Mouse (Mus musculus): ENCODE data around the gene Nfkbib. TPM values are rescaled to one million over a fixed set of nuclear protein-coding genes. Genes with fewer than 3 reads are reported as not detected.

The Nfkbib gene
- total RNA-seq (2021), result 10 to 100 TPM; 27.1 to 31.3 TPM
- long read RNA-seq, experiment 1, transcript Nfkbib-202 (6 exons, 1,243 nt), result major isoform, 34 of 45 reads
- long read RNA-seq, experiment 1, partial matches to known transcripts, result 10 of 45 reads
- long read RNA-seq, experiment 1, other reads (novel, unspliced or antisense), result 1 of 45 reads
- long read RNA-seq, experiment 2, transcript Nfkbib-202 (6 exons, 1,243 nt), result major isoform, 52 of 58 reads
- long read RNA-seq, experiment 2, partial matches to known transcripts, result 6 of 58 reads
- long read RNA-seq, experiment 2, other reads (novel, unspliced or antisense), result 0 of 58 reads

- TF ChIP-seq CTCF (IDR thresholded peaks at IDR 0.05), result no peak
- peak within 1 kb of the TSS; percentile 97 for H3K27ac ChIP-seq
- DNase-seq, result no peak
- intact Hi-C loops (cut with DNase I), result loop anchor here (10.0 kb wide), 1 partner anchor 407 kb away; the partner anchor contains the start of genes Ggn and Spred3
- H3K4me3 ChIP-seq, result peak within 1 kb of the TSS; percentile 91
These were observed at the start of gene Nfkbib for GRCm38 (mm10) chr7:28767462-28767965. Gene Nfkbib, minus strand, starts transcription at chr7:28767512.

- Histone ChIP-seq H3K27ac (no peak overlapping the region), H3K4me3 (no peak overlapping the region)
- no peak for TF ChIP-seq CTCF (IDR thresholded peaks at IDR 0.05)
- no peak for DNase-seq
- intact Hi-C loops (cut with DNase I), result no loop called here
These were observed 49.6 kb upstream of the Nfkbib start for GRCm38 (mm10) chr7:28816920-28817319.

- intact Hi-C loops (cut with DNase I), result no loop called here
- no peak for TF ChIP-seq CTCF (IDR thresholded peaks at IDR 0.05)
- no peak for DNase-seq
- 0 out of 2 replicates have a peak overlapping the region, but pooled peaks have one; percentile 15 for H3K4me3 ChIP-seq
- H3K27ac ChIP-seq, result 0 out of 2 replicates have a peak overlapping the region, but pooled peaks have one; percentile 16
These were observed 48.9 kb upstream of the Nfkbib start for GRCm38 (mm10) chr7:28816201-28816600.

- Histone ChIP-seq H3K27ac (no peak overlapping the region), H3K4me3 (no peak overlapping the region)
- intact Hi-C loops (cut with DNase I), result no loop called here
- DNase-seq, result no peak
- TF ChIP-seq CTCF (IDR thresholded peaks at IDR 0.05), result no peak
These were observed 47.9 kb upstream of the Nfkbib start for GRCm38 (mm10) chr7:28815230-28815629.

DNA sequence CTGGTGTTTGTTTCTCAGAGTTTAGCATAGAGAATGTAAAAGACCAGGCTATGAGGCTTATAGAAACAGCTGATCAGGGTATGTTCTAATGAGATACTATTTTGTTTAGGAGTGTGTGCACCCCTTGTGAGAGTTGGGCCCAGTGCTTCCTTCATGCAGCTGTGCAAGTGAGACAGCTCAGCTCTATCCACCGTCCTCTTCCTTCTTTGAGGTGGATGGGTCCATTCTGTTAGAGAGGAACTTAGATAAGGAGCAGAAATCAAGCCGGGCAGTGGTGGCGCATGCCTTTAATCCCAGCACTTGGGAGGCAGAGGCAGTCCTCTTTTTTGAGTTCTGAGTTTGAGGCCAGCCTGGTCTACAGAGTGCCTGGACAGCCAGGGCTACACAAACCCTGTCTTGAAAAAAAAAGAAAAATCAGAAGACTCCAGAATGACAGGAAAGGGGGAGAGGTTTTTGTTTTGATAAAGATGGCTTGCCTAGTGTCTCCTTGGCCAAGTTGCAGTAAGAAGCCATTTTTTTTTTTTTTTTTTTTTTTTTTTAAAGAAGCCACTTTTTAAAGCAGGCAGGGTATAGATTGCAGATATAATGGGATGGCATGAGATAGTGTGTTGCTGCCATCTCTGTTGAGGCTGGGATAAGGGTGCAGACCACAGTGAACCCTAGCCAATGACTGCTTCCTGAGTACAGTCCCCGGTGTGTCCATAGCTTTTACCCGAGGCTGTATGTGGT, 47.2 kb upstream of the Nfkbib start:
- TF ChIP-seq CTCF (IDR thresholded peaks at IDR 0.05), result no peak
- no peak for DNase-seq
- no peak overlapping the region for H3K27ac ChIP-seq
- intact Hi-C loops (cut with DNase I), result no loop called here
- H3K4me3 ChIP-seq, result no peak overlapping the region

- peak overlapping the region; percentile 100 for H3K27ac ChIP-seq
- peak overlapping the region; percentile 91 for H3K4me3 ChIP-seq
- intact Hi-C loops (cut with DNase I), result loop anchor here (1.0 kb wide), 1 partner anchor 10 kb away; no protein-coding TSS in a partner anchor
- no peak for DNase-seq
- peak; percentile 43 for TF ChIP-seq CTCF (IDR thresholded peaks at IDR 0.05)
These were observed 45.6 kb upstream of the Nfkbib start for GRCm38 (mm10) chr7:28812949-28813348.

DNA sequence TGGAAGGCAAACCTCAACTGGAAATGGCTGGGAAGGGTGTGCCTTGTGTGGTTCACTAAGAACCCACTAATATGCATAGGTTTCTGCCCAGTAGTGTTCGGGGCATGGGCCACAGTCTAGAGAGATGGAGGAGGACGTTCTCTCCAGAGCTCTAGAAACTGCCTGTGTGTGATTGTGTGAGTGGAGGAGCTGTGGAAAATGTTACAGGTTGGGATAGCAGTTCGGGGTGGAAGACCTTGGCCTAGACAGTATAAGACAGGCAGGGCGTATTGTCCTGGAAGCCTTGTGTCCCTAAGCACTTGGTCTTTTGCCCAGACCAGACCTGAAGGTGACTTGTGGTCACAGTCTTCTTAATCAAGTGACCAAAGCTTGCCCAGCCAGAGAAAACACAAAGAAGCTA, 45.1 kb upstream of the Nfkbib start:
- DNase-seq, result no peak
- intact Hi-C loops (cut with DNase I), result loop anchor here (1.0 kb wide), 1 partner anchor 11 kb away; no protein-coding TSS in a partner anchor
- peak overlapping the region; percentile 91 for H3K4me3 ChIP-seq
- no peak for TF ChIP-seq CTCF (IDR thresholded peaks at IDR 0.05)
- peak overlapping the region; percentile 100 for H3K27ac ChIP-seq

DNA sequence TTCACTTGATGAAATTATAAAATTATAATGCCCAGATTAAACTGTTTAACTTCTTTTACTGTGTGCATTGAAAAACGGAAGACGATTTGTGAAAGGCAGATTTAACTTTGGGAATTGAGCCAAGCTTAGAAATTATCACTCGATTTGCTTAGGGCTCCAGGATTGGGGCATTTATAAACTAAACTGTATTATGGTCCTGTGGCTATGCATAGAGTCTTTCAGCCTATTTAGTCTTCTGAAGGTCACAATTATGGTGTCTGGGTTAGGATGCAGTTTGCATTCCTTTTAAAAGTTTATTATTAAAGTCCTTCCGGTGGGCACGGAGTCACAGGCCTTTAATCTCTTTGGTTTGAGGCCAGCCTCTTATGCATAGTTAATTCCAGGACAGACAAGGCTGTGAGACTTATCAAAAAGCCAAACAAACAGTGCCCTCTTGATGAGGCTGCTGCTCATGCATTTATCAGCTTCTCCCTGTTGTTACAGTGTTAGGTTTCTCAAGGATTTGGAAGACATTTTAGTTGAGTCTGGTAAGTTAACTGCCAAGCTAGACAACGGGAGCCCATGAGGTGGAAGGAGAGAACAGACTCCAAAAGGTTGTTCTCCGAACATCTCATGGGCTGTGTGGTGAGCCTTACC, 44.4 kb upstream of the Nfkbib start:
- Histone ChIP-seq H3K27ac (peak overlapping the region; percentile 100), H3K4me3 (peak overlapping the region; percentile 91)
- TF ChIP-seq CTCF (IDR thresholded peaks at IDR 0.05), result no peak
- DNase-seq, result no peak
- intact Hi-C loops (cut with DNase I), result loop anchor here (1.0 kb wide), 1 partner anchor 12 kb away; no protein-coding TSS in a partner anchor

- peak overlapping the region; percentile 100 for H3K27ac ChIP-seq
- H3K4me3 ChIP-seq, result peak overlapping the region; percentile 91
- TF ChIP-seq CTCF (IDR thresholded peaks at IDR 0.05), result no peak
- DNase-seq, result peak; percentile 98
- intact Hi-C loops (cut with DNase I), result no loop called here
These were observed 43.9 kb upstream of the Nfkbib start for GRCm38 (mm10) chr7:28811228-28811627.

DNA sequence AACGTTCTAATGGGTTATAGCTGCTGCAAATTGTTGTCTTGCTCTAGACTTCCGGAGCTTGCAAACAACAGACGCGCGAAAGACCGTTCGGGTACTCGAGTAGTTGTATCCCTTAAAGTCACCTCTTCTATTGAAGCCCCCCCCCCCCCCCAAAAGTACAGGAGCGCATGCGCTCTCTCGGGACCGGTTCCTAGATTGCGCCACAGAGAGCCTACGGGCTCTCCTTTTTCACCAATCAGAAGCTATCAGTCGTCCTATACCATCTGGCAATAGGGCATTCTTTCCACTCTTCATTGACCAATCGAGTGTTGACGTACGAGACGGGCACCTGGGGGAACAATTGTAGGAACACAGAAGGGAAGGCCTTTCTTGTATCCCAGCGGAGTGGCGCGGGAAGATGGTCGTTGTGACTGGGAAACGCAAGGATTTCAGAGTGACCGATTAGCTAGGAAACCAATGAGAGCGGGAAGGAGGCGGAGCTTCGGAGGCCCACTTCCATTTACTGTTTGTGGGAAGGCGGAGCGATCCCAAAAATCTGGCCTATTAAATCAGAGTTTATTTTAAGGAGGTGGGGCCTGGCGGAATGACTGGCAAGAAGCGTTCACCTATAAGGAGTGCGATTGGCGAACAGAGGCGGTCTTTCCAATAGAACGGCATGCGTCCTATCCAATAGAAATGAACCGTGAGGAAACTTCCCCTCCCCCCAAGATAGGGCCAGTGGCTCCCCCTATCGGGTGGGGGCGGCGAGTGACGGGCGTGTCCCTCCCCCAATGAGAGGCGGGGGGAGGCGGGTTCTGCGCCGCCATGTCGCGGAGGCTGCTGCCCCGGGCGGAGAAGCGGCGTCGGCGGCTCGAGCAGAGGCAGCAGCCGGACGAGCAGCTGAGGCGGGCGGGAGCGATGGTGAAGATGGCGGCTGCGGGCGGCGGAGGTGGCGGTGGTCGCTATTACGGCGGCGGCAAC, 43.1 kb upstream of the Nfkbib start:
- Histone ChIP-seq H3K27ac (peak overlapping the region; percentile 100), H3K4me3 (peak overlapping the region; percentile 91)
- DNase-seq, result peak; percentile 98
- peak; percentile 61 for TF ChIP-seq CTCF (IDR thresholded peaks at IDR 0.05)
- intact Hi-C loops (cut with DNase I), result no loop called here

DNA sequence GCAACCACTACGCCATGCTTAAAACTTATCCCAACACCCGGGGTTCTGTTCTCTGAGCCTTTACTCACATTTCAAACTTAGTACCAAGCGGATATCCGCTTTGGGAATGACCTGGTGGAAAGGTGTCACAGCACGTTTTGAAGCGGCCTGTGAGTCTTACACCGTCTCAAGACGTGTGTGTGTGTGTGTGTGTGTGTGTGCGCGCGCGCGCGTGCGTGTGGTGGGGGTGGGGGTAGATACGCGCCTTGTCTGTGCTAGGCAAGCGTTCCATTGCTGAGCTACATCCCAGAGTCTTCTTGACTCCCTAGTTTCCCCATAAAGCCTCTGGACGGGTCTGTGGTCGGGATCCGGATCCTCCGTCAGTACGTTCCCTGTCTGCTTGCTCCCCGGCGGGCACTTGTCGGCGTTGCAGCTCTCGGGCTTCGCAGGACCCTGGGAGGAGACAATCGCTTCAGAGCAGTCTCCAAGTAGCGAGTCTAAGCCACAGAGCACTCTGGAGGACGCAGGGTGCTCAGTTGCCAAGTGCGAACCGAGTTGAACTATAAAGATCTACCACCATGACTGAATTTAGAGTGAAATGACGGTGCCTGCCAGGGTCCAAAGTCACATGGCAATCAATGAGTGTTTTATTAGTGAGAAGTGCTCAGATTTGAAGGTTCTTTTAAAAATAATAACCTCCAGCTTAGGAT, 42.2 kb upstream of the Nfkbib start:
- TF ChIP-seq CTCF (IDR thresholded peaks at IDR 0.05), result no peak
- Histone ChIP-seq H3K4me3 (peak overlapping the region; percentile 87), H3K27ac (peak overlapping the region; percentile 100)
- peak; percentile 76 for DNase-seq
- intact Hi-C loops (cut with DNase I), result loop anchor here (5.0 kb wide), 1 partner anchor 163 kb away; no protein-coding TSS in a partner anchor

Measured in gastrocnemius, adult 2 months (tissue).